Mouse (Mus musculus) naive thymus-derived CD4-positive, alpha-beta T cell, adult 2 months (primary cell): ENCODE measurements around the gene Adgra1.
A peak's percentile ranks its signal among the peaks of the same experiment; 100 is the strongest.

Source experiments
- DNase-seq: peaks from one replicate; pipeline ENCODE4 v3.0.0-alpha.2; 2011; ENCODE audit warnings: low read depth

Gene Adgra1

GRCm38 (mm10) chr7:139909469-139909868 is 75.5 kb downstream of the Adgra1 start:
- no peak for DNase-seq

GRCm38 (mm10) chr7:139910204-139910835 is 76.3 kb downstream of the Adgra1 start:
- DNase-seq = no peak

- DNase-seq = no peak
Observed at GRCm38 (mm10) chr7:139914141-139915047, 80.4 kb downstream of the Adgra1 start.

GRCm38 (mm10) chr7:139915646-139916257 is 81.8 kb downstream of the Adgra1 start:
- DNase-seq = no peak

- peak; percentile 13 for DNase-seq
Observed at GRCm38 (mm10) chr7:139916345-139916744, 82.4 kb downstream of the Adgra1 start.

- DNase-seq = no peak
Observed at GRCm38 (mm10) chr7:139918262-139918661, 84.3 kb downstream of the Adgra1 start.
